Mouse (Mus musculus) inflammation-experienced regulatory T-cells, adult 6 months (primary cell): Measurements from ENCODE around the gene Xrcc2. TPM values are rescaled to one million over a fixed set of nuclear protein-coding genes. Genes with fewer than 3 reads are reported as not detected.
A peak's percentile ranks its signal among the peaks of the same experiment; 100 is the strongest.
"Not testable (repeated sequence)": the region's sequence is repeated elsewhere in the genome, so short reads cannot be mapped to it uniquely, and the experiment has no call there.

Source experiments
- ATAC-seq: one replicate; pipeline ENCODE4 v1.8.0; 2017
- polyA plus RNA-seq, 3 experiments: library from polyadenylated mRNA; unstranded; fragments of 100-300 nt; shearing (Covaris generic); gene quantifications; one replicate each; pipeline ENCODE4 v1.2.1; 2017

Xrcc2 gene
- 1 to 10 TPM; 2.9 to 6.3 (median 4.7) TPM for polyA plus RNA-seq

GRCm38 (mm10) chr5:25705567-25706349, at the start of gene Xrcc2:
Gene Xrcc2, minus strand, starts transcription at chr5:25705825.
- ATAC-seq = peak; percentile 91

GRCm38 (mm10) chr5:25754236-25754766, 48.7 kb upstream of the Xrcc2 start:
- ATAC-seq = no peak

- no peak for ATAC-seq
Measured at GRCm38 (mm10) chr5:25753556-25754235, 48.1 kb upstream of the Xrcc2 start.

GRCm38 (mm10) chr5:25752862-25753261, 47.2 kb upstream of the Xrcc2 start:
- no peak for ATAC-seq

GRCm38 (mm10) chr5:25751552-25751951, 45.9 kb upstream of the Xrcc2 start:
- no peak for ATAC-seq

- no peak for ATAC-seq
Measured at GRCm38 (mm10) chr5:25748613-25749012, 43.0 kb upstream of the Xrcc2 start.

GRCm38 (mm10) chr5:25747904-25748303, 42.3 kb upstream of the Xrcc2 start:
- ATAC-seq = no peak

GRCm38 (mm10) chr5:25738902-25739301, 33.3 kb upstream of the Xrcc2 start:
- not testable (repeated sequence) for ATAC-seq

GRCm38 (mm10) chr5:25738448-25738847, 32.8 kb upstream of the Xrcc2 start:
- ATAC-seq = no peak

- ATAC-seq = no peak
Measured at GRCm38 (mm10) chr5:25735861-25736260, 30.2 kb upstream of the Xrcc2 start.

- no peak for ATAC-seq
Measured at GRCm38 (mm10) chr5:25734318-25734717, 28.7 kb upstream of the Xrcc2 start.

GRCm38 (mm10) chr5:25724134-25724675, 18.6 kb upstream of the Xrcc2 start:
- ATAC-seq = no peak

GRCm38 (mm10) chr5:25723016-25723415, 17.4 kb upstream of the Xrcc2 start:
- no peak for ATAC-seq

- ATAC-seq = no peak
Measured at GRCm38 (mm10) chr5:25719390-25719789, 13.8 kb upstream of the Xrcc2 start.

- not testable (repeated sequence) for ATAC-seq
Measured at GRCm38 (mm10) chr5:25713001-25713706, 7.5 kb upstream of the Xrcc2 start.

GRCm38 (mm10) chr5:25704702-25705566, 691 bp downstream of the Xrcc2 start:
- peak; percentile 51 for ATAC-seq

GRCm38 (mm10) chr5:25697941-25698340, 7.7 kb downstream of the Xrcc2 start:
- no peak for ATAC-seq

- ATAC-seq = no peak
Measured at GRCm38 (mm10) chr5:25696256-25696655, 9.4 kb downstream of the Xrcc2 start.

- ATAC-seq = no peak
Measured at GRCm38 (mm10) chr5:25695786-25696185, 9.8 kb downstream of the Xrcc2 start.

GRCm38 (mm10) chr5:25671696-25672520, 33.7 kb downstream of the Xrcc2 start:
- no peak for ATAC-seq

- no peak for ATAC-seq
Measured at GRCm38 (mm10) chr5:25671051-25671450, 34.6 kb downstream of the Xrcc2 start.
